Mouse (Mus musculus) kidney, postnatal 0 days (tissue): ENCODE measurements around the gene Stoml1. TPM values are rescaled to one million over a fixed set of nuclear protein-coding genes. Genes with fewer than 3 reads are reported as not detected.
A peak's percentile ranks its signal among the peaks of the same experiment; 100 is the strongest.

Experiments
- ATAC-seq: fragments of 200-750 bp; cut with Nextera tagmentation; replicated peaks from 2 replicates; pipeline ENCODE4 v1.8.0; 2017; ENCODE audit warnings: low read depth, moderate number of reproducible peaks, moderate TSS enrichment, moderate library complexity; ENCODE audit not compliant: low FRiP score
- DNase-seq: peaks from one replicate; pipeline ENCODE4 v3.0.0-alpha.2; 2016; ENCODE audit warnings: low spot score
- H3K27ac ChIP-seq: fragments of 300-500 bp; sonication (generic); 2 replicates; pipeline ENCODE4 v1.5.1; 2014; ENCODE audit warnings: mild to moderate bottlenecking
- H3K27me3 ChIP-seq: fragments of 300-500 bp; sonication (generic); 2 replicates; pipeline ENCODE4 v1.6.1; 2014; ENCODE audit warnings: low read length, mixed read lengths; ENCODE audit not compliant: insufficient read depth
- H3K36me3 ChIP-seq: fragments of 300-500 bp; sonication (generic); 2 replicates; pipeline ENCODE4 v1.6.1; 2014; ENCODE audit warnings: low read length, mixed read lengths; ENCODE audit not compliant: insufficient read depth
- H3K4me1 ChIP-seq: fragments of 300-500 bp; sonication (generic); replicated peaks from 2 replicates; pipeline ENCODE4 v1.6.1; 2014; ENCODE audit warnings: antibody characterized with exemption, low read length, mixed read lengths; ENCODE audit not compliant: insufficient read depth
- H3K4me2 ChIP-seq: fragments of 300-500 bp; sonication (generic); 2 replicates; pipeline ENCODE4 v1.6.1; 2014; ENCODE audit warnings: mild to moderate bottlenecking, low read length, moderate library complexity, mixed read lengths
- H3K4me3 ChIP-seq: fragments of 300-500 bp; sonication (generic); replicated peaks from 2 replicates; pipeline ENCODE4 v1.5.1; 2014; ENCODE audit warnings: low read depth, low read length
- H3K9ac ChIP-seq: fragments of 300-500 bp; sonication (generic); 2 replicates; pipeline ENCODE4 v1.6.1; 2014; ENCODE audit warnings: low read depth, low read length
- H3K9me3 ChIP-seq: fragments of 300-500 bp; sonication (generic); replicated peaks from 2 replicates; pipeline ENCODE4 v1.6.1; 2016; ENCODE audit warnings: low read length, inconsistent platforms, mixed read lengths
- CTCF ChIP-seq: IDR thresholded peaks from 2 replicates; pipeline ENCODE4 v1.5.1; 2016; ENCODE audit warnings: antibody characterized with exemption, low read depth, mild to moderate bottlenecking, moderate library complexity
- WGBS: fragments of 180-500 bp; shearing (Covaris S2); extraction: QIAGEN DNeasy Blood & Tissue Kit; methylation state at CpG from one replicate; pipeline ENCODE4 v1.1.7; 2014; 5-methylcytosine and 5-hydroxymethylcytosine counted together
- polyA plus RNA-seq: library from polyadenylated mRNA; unstranded; fragments of >200 nt; fragmentation: Nextera tagmentation; extraction: Ambion mirVana; gene quantifications from 2 replicates; pipeline ENCODE4 v1.2.1, GENCODE M21; 2015

Stoml1 gene
- polyA plus RNA-seq, 1 experiment from 2014 or later: 36.6 TPM

GRCm38 (mm10) chr9:58280259-58281109 lies 27.5 kb downstream of the Stoml1 start:
- Histone ChIP-seq H3K4me3 (no peak overlapping the region), H3K4me1 (peaks cover 8% of the 10 kb centered on the region), H3K4me2 (no peak overlapping the region), H3K27ac (no peak overlapping the region), H3K27me3 (no peaks in the 10 kb centered on the region), H3K9me3 (no peaks in the 10 kb centered on the region), H3K36me3 (no peaks in the 10 kb centered on the region), H3K9ac (no peak overlapping the region)
- WGBS: 34% methylated on average over 9 of the region's 9 CpGs
- ATAC-seq (peak; percentile 72; the same call in 1 of the 2 replicates), DNase-seq (peak; percentile 95)
- peak; percentile 95 for TF ChIP-seq CTCF

DNA sequence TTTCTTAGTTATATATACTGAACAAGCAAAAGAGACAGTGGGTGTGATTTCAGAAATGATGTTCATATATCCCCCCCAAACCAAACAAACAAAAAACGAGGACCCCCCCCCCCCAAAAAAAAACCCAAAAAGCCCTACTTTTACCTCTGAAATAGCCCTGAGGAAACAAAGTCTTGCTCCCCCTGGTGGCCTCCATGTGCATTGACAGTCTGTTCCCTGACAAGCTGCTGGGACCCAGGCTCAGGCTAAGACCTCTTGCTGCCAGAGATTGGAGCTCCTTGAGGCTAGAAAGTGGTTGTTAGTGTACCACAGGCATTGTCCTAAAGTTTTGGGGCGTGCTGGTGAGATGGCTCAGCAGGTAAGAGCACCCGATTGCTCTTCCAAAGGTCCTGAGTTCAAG lies 28.6 kb downstream of the Stoml1 start:
- 61% methylated on average over 3 of the region's 3 CpGs for WGBS
- ATAC-seq (no peak), DNase-seq (no peak)
- Histone ChIP-seq H3K9me3 (no peaks in the 10 kb centered on the region), H3K4me1 (no peaks in the 10 kb centered on the region), H3K9ac (no peak overlapping the region), H3K4me2 (no peak overlapping the region), H3K4me3 (no peak overlapping the region), H3K27me3 (no peaks in the 10 kb centered on the region), H3K27ac (no peak overlapping the region), H3K36me3 (no peaks in the 10 kb centered on the region)
- peak; percentile 75 for TF ChIP-seq CTCF

- Histone ChIP-seq H3K27ac (no peak overlapping the region), H3K36me3 (no peaks in the 10 kb centered on the region), H3K27me3 (no peaks in the 10 kb centered on the region), H3K4me3 (no peak overlapping the region), H3K9ac (no peak overlapping the region), H3K4me1 (no peaks in the 10 kb centered on the region), H3K4me2 (no peak overlapping the region), H3K9me3 (no peaks in the 10 kb centered on the region)
- 58% methylated on average over 7 of the region's 7 CpGs for WGBS
- 0 out of 2 replicates have a peak, but pooled peaks have one; percentile 2 for TF ChIP-seq CTCF
- ATAC-seq (no peak), DNase-seq (no peak)
These were observed 30.5 kb downstream of the Stoml1 start for GRCm38 (mm10) chr9:58283431-58283830.

- no peak for TF ChIP-seq CTCF
- ATAC-seq: peak; percentile 37; the same call in 1 of the 2 replicates
These were observed 36.1 kb downstream of the Stoml1 start for GRCm38 (mm10) chr9:58289090-58289489.

DNA sequence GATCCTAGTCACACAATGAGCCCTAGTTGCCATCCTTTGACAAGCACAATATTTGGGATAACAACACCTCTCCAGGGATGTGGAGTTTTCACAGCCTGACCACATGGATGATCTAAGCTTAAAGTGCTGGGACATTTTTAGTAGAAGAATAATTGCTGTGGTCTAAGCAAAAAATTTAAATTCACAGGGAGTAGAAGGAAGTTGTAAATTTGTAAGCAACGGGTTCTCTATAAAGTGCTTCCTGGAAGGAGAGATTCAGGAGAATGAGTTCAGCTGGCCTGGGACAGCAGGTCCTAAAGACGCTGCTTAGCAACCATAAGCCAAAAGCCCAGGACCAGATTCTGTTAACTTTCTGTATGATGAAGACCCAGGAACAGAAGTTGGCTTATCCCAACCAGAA lies 36.9 kb downstream of the Stoml1 start:
- 37% methylated on average over 2 of the region's 2 CpGs for WGBS
- Histone ChIP-seq H3K4me2 (no peak overlapping the region), H3K4me1 (0 out of 2 replicates have a peak, but pooled peaks cover 1% of the 10 kb centered on the region), H3K36me3 (no peaks in the 10 kb centered on the region), H3K4me3 (no peak overlapping the region), H3K9ac (no peak overlapping the region), H3K27me3 (no peaks in the 10 kb centered on the region), H3K9me3 (no peaks in the 10 kb centered on the region), H3K27ac (peak overlapping the region; percentile 80)
- peak; percentile 92 for DNase-seq
- TF ChIP-seq CTCF: no peak
- no peak for ATAC-seq

More at GRCm38 (mm10) chr9:58289090-58289489, 36.1 kb downstream of the Stoml1 start:
- WGBS: 53% methylated on average over 1 of the region's 1 CpGs
- no peaks in the 10 kb centered on the region for H3K9me3 ChIP-seq
- H3K9ac ChIP-seq: no peak overlapping the region
- H3K4me1 ChIP-seq: no peaks in the 10 kb centered on the region
- H3K27ac ChIP-seq: peak overlapping the region; percentile 80
- no peak overlapping the region for H3K4me2 ChIP-seq
- H3K36me3 ChIP-seq: no peaks in the 10 kb centered on the region
- H3K4me3 ChIP-seq: no peak overlapping the region
- DNase-seq: peak; percentile 72
- H3K27me3 ChIP-seq: no peaks in the 10 kb centered on the region

DNA sequence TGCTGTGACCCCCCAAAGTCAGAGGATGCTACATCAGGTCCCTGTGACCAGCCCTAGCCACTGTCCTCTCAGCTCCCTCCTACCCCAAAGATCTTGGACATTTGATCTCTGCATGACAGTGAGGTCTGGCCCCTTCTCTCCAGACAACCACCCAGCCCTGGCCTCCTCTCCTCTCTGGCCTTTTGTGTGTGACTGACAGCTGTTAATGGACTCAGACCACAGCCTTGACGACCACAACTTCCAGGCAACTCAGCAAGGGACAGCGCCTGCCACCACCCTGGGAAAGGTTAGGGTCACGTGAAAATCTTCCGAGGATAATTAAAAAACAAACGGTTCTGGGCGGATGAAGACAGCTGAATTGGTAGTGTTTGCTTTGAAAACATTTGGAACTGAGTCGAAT lies 41.6 kb downstream of the Stoml1 start:
- Histone ChIP-seq H3K4me1 (0 out of 2 replicates have a peak, but pooled peaks cover 16% of the 10 kb centered on the region), H3K4me2 (no peak overlapping the region), H3K4me3 (no peak overlapping the region), H3K27me3 (no peaks in the 10 kb centered on the region), H3K27ac (no peak overlapping the region), H3K9ac (no peak overlapping the region), H3K9me3 (no peaks in the 10 kb centered on the region), H3K36me3 (no peaks in the 10 kb centered on the region)
- no peak for TF ChIP-seq CTCF
- 34% methylated on average over 7 of the region's 7 CpGs for WGBS
- DNase-seq (no peak), ATAC-seq (no peak)
